Mouse (Mus musculus) B cell, adult 62 days (primary cell): ENCODE measurements around the gene Pkp1. TPM values are rescaled to one million over a fixed set of nuclear protein-coding genes. Genes with fewer than 3 reads are reported as not detected.

ENCODE experiments used
- total RNA-seq: library from RNA; stranded (reverse); gene quantifications from 4 replicates; pipeline ENCODE4 v1.2.4, GENCODE M21; 2023

Gene Pkp1
- not detected in 4 replicates for total RNA-seq

DNA sequence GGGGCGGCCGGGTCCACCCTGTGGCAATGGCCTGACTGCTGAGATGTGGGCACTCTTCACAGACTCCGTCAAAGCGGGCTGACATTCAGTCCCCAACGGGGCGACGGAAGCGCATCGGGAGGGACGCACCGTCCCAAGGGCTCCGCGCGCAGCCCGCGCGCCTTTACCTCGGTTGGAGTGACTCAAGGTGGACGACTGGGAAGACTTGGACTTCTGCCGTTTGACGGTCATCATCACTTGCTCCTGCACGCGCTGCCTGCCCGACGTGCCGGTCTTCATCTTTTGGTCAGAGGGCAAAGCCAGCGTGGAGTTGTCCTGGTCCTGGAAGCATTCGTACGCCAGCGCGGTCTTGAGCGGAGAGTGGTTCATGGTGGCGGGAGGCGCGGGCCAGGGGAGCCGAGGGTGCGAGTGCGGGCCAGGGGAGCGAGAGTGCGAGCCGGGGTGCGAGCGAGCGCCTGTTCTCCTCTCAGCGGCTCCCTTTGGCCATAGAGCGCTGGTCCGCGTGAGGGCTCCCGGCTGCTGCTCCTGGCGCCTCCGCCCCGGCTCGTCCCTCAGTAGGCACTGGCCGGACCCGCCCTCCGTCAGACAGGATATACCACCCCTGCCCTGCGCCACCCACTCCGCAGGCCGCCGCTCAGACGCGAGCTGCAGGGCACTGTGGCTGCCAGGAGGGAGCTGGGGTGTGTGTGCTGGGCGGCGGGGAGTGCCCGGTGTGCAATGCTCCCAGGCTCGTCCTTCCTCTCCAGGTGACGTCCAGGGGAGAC lies at the start of gene Pkp1:
Gene Pkp1 (minus strand): TSS at position 564 of the 764 bp plus-strand sequence.

DNA sequence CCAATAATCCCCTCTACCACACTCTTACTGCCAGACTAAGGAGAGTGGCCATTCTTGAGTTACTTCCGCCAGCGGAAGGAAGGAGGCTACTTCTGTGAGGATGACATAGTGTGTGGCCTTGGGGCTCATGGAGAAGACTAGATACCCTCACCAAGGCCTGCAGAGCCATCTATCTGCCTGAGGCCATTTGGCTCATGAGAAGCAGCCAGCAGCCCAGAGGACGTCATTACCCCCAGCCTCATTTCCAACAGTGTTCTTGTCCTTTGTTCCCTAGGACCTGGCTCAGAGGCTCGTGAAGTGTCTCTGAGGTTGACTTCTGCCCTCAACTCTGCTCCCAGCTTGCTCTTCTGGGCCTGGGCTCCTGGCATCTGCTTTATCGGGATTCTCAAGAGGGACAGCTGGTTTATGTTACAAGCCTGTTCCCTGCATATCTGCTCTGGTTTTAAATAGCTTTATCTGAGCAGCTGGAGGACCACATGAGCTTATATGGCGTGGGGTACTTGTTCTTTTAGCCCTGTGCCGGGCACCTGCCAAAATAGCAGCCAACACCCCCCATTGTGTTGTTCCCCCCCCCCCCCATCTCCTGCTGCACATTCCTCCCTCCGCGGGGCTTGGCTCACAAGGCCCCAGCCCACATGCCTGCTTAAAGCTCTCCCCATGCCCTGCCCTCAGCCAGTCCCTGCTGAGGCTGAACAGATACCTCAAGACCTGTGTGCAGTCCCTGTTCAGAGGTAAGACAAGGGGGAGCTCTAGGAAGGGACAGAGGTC lies 83.1 kb downstream of the Pkp1 start, which contains the start of gene Tnnt2:
Gene Tnnt2 (plus strand): TSS at position 639 of the 768 bp plus-strand sequence.

Other genes with a start within 250 kb of the Pkp1 start
- 31.9 to 36.2 TPM (median 34.5 TPM) in 4 replicates for gene Csrp1, start 199.1 kb downstream of the Pkp1 start, total RNA-seq
- not detected in 4 replicates for gene Phlda3, start 153.1 kb downstream of the Pkp1 start, total RNA-seq
- gene Tnni1, start 139.8 kb downstream of the Pkp1 start, total RNA-seq: not detected in 4 replicates
- not detected in 4 replicates for gene Lad1, start 100.6 kb downstream of the Pkp1 start, total RNA-seq
- not detected in 4 replicates for gene Tnnt2, start 82.9 kb downstream of the Pkp1 start, total RNA-seq
- 0.09 to 0.17 TPM in 2 of 4 replicates, not detected in the others for gene Igfn1, start 87.1 kb upstream of the Pkp1 start, total RNA-seq
- 7.1 to 19.1 TPM (median 10.5 TPM) in 4 replicates for gene Tmem9, start 88.9 kb upstream of the Pkp1 start, total RNA-seq
- gene Ascl5, start 131.6 kb upstream of the Pkp1 start, total RNA-seq: not detected in 4 replicates
- 4.0 to 6.5 TPM (median 5.1 TPM) in 4 replicates for gene Cacna1s, start 133.5 kb upstream of the Pkp1 start, total RNA-seq
- 204 to 217 TPM (median 210 TPM) in 4 replicates for gene Kif21b, start 212.2 kb upstream of the Pkp1 start, total RNA-seq